Mouse (Mus musculus) cerebellum, adult 9-10 months (tissue): ENCODE data around the gene Eef1e1.
"Not testable (repeated sequence)": the region's sequence is repeated elsewhere in the genome, so short reads cannot be mapped to it uniquely, and the experiment has no call there.

Source experiments
- DNase-seq: peaks from one replicate; pipeline ENCODE4 v3.0.0; 2022

Gene Eef1e1

GRCm38 (mm10) chr13:38658528-38659280 lies at the start of gene Eef1e1:
Gene Eef1e1, minus strand, starts transcription at chr13:38659058.
- DNase-seq, result peak; percentile 97

GRCm38 (mm10) chr13:38690845-38691244 lies 32.0 kb upstream of the Eef1e1 start:
- DNase-seq, result no peak

GRCm38 (mm10) chr13:38690028-38690427 lies 31.2 kb upstream of the Eef1e1 start:
- DNase-seq, result peak; percentile 7

GRCm38 (mm10) chr13:38688761-38689160 lies 29.9 kb upstream of the Eef1e1 start:
- DNase-seq, result no peak

DNA sequence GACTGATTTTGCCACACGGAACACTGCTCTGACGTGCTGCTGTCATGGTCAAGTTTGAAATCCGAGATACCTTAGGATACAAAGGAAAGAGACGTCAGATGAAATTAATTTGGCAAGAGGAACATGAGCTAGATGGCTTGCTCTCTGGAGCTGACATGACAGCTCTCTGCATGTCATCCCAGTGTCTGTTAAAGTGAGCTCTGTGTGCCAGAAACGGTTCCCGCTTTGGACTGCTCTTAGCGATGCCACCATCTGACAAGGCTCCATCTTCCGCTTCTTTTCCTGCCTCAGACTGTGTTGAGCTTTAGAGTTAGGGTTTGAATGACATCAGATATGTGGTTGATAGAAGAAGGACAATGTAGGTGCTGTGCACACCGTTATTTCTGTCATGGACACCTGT lies 13.5 kb upstream of the Eef1e1 start:
- no peak for DNase-seq

- not testable (repeated sequence) for DNase-seq
These were observed 12.6 kb upstream of the Eef1e1 start for GRCm38 (mm10) chr13:38671451-38671850.

DNA sequence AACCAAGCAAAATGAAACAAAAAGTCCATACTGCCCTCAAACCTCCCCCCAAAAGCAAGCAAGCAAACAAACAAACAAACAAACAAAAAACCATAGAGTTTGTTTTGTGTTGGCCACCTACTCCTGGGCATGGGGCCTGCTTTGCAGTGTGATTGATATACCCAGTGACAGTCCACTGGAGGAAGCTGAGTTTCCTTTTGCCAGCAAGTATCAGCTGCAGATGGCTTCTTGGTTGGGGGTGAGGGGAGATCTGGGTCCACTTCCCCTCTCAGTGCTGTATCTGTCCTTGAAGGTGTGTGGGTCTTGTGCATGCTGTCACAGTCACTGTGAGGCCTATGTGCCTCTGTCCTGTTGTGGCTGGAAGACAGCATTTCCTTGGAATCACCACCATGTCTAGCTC lies 11.2 kb upstream of the Eef1e1 start:
- no peak for DNase-seq

DNA sequence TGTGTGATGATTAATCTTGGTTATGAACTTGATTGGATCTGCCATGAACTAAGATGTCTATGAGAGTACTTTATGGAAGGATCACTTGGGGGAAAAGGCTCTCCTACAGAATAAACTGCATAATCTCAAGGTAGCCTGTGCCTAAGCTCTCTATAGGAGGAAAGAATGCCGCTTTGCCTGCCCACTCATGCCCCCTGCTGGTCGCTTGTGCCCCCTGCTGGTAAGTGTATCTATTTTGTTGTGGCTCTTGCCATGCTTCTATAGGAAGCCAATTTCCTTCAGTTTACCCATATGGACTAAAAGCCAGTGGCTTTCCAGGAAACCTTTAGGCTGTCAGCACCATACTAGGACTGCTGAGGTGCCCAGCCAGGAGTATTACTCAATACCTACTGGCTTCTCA lies 9.7 kb upstream of the Eef1e1 start:
- DNase-seq, result no peak

DNA sequence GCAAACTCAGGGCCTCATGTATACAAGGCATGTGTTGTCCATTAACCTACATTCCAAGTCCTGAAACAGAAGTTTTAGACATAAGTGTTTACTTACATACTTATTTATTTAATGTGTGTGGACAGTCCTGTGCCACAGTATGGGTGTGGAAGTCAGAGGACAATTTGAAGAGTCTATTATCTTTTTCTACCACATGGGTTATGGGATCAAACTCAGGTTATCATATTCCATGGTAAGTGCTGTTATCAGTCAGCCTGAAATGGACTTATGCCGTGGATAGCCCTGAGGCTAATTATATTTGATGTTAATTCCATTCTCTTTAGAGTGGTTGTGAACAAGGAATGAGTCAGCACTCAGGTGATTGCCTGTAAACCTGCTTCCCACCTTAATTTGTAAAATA lies 5.9 kb upstream of the Eef1e1 start:
- no peak for DNase-seq

DNA sequence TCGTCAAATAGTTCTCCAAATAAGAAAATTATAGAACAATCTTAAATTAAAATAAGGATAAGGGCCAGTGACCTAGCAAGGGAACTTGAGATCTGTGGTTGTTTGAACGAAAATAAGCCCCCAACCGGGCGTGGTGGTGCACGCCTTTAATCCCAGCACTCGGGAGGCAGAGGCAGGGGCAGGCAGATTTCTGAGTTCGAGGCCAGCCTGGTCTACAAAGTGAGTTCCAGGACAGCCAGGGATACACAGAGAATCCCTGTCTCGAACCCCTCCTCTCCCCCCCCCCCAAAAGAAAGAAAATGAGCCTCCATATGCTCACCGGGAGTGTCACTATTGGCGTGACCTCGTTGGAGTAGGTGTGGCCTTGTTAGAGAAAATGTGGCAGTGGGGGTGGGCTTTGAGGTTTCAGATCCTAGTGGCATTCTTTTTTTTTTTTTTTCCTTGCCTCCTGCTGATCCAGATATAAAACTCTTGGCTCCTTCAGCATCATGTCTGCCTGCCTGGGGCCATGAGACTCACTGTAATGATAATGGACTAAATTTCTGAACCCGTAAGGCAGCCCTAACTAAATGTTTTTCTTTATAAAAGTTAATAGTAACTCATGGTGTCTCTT lies 772 bp upstream of the Eef1e1 start:
- DNase-seq, result peak; percentile 40

DNA sequence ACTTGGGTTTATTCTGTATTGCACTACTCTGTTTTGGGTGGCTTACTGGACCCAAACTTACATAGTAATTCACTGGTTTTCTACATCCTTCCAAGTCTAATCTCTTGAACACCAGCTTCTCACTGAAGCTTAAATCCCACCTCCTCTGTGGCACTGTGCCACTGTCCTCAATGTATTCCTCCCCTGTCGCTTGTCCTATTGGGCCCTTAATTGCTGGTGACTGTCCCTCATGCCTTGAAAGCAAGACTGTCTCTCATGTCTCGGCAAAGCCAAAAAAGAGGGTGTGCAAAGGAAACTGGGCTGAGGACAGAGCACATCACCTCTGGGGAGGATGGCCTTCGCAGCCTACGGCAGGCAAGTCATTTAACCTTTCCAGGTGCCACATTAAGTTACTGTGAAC lies 993 bp downstream of the Eef1e1 start:
- DNase-seq, result no peak

GRCm38 (mm10) chr13:38650292-38650691 lies 8.6 kb downstream of the Eef1e1 start:
- no peak for DNase-seq

DNA sequence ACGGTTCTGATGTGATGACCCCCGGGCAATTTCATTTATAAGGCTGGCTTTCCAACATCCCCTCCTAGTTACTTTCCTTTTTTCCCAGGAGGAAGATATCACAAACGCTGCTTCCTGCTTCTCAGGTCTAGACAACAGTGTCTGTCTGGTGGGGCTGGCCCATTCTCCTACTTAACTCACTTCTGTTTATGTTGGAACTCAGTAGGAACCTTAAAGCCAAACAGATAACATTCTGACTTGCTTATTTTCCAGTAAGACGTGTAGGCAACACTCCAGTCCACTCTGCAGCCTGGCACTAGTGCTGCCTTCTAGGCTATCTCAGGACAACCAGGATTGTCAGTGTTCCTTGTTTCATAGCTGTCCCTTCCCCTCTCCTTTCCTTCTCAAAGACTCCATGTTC lies 9.8 kb downstream of the Eef1e1 start:
- DNase-seq, result no peak

DNA sequence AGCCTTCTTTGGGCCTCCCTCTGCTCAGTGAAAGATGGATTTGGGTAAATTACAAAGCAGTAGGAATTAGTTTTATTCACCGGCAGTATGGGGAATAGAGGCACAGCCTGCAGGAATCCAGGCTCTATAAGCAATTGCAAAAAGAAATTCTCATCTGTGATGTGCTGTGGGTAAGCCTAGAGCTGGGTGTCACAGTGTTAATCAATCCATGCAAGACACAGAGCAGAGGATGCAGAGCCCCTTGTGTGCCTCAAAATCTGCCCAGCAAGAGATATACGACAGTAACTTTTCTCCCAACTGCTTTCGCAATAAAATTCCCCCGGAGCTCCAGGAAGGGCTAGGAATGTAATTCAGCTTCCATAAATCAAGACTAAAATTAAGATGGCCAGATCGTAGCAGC lies 17.4 kb downstream of the Eef1e1 start:
- no peak for DNase-seq

- DNase-seq, result no peak
These were observed 17.9 kb downstream of the Eef1e1 start for GRCm38 (mm10) chr13:38640961-38641360.

- DNase-seq, result no peak
These were observed 20.2 kb downstream of the Eef1e1 start for GRCm38 (mm10) chr13:38638694-38639093.

GRCm38 (mm10) chr13:38634800-38635269 lies 24.0 kb downstream of the Eef1e1 start, which contains the start of gene Bloc1s5:
Gene Bloc1s5, minus strand, starts transcription at chr13:38635109.
- DNase-seq, result peak; percentile 97

DNA sequence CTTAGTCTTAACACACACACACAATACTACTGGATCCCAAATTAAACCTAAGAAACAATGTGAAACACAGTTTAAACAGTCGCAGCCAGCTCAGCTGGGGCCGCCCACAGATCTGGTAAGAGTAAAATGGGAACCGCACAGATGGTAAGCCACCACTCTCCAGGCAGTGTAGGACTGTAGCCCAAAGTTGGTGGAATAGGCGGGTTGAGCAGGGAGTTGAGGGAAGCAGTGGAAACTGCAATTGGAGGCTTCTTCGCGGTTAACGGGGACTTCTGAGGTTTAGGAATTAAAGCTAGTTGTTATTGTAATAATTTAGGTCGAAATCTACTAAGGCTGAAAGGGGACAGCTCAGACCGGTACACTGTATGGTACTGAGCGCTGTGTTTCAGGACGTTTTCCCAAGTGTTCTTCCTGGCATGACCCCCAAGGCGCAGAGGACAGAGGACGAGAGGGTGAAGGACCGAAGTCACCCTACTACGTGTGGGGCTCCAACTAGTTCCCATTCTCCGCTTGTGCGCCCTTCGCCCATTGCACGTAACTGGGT lies 24.5 kb downstream of the Eef1e1 start:
- no peak for DNase-seq

- no peak for DNase-seq
These were observed 25.4 kb downstream of the Eef1e1 start for GRCm38 (mm10) chr13:38633287-38634000.

DNA sequence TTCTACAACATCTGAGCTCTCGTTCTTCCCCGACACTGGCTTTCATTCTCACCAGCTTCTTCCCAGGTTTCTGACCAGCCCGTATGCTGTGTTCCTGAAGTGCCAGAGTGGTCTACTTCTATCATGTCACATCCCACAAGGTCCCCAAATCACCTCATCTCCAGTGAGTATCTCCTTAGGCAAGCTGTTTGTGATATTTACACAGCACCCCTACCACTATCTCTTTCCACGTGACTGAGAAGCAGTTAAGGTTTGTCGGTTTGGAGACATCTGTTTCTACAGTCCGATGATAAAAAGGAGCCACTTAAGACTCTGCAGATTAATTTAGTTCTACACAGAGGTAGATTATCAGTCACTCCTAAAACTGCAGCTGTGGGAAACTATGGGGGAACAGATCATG lies 26.3 kb downstream of the Eef1e1 start:
- no peak for DNase-seq

GRCm38 (mm10) chr13:38626229-38626525 lies 32.7 kb downstream of the Eef1e1 start:
- no peak for DNase-seq

GRCm38 (mm10) chr13:38625492-38626228 lies 33.2 kb downstream of the Eef1e1 start:
- no peak for DNase-seq

DNA sequence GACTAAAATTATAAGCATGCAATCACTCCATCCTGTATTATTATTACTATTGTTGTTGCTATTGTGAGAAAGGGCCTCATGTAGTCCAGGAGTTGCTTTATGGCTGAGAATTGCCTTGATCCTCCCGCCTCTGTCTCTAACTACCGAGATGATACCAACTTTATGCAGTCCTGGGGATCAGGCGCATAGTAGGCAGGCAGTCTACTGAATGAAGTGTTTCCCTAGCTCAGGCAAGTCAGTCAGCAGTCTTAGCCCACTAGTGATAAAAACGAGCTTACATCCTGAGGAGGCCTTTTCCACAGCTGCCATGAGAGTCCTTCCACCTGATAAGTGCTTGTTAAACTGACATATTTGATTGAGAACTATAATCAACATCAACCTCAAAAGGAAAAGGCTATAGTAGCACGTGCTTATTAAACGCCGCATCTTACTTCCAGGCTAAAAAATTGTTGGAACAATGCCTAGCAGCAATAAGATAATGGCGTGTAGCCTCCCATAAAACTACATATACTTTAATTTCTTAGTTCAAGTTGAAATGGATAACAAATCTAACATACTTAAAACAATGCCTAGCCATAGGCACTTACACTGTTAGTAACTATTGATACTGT lies 34.5 kb downstream of the Eef1e1 start:
- no peak for DNase-seq
